Mouse (Mus musculus) CH12.LX (cell line): ENCODE data around the gene Mospd3. TPM values are rescaled to one million over a fixed set of nuclear protein-coding genes. Genes with fewer than 3 reads are reported as not detected.

ENCODE experiments used
- DNase-seq: peaks from one replicate; pipeline ENCODE4 v3.0.0-alpha.2; 2013; ENCODE audit errors: extremely low read depth
- H3K27ac ChIP-seq: 2 replicates; pipeline ENCODE4 v1.5.1; 2012; ENCODE audit warnings: low read depth, mild to moderate bottlenecking, control low read depth, moderate library complexity; ENCODE audit not compliant: insufficient read depth
- H3K27me3 ChIP-seq: replicated peaks from 2 replicates; pipeline ENCODE3; 2012; ENCODE audit warnings: inconsistent platforms
- H3K36me3 ChIP-seq, 2 experiments: replicated peaks in 1 of 2; 2 replicates each; pipeline versions ENCODE3 to v1.6.1; 2012; ENCODE audit warnings: inconsistent platforms in 1 of 2, low read length in 1 of 2, mild to moderate bottlenecking in 1 of 2, mixed read lengths in 1 of 2, moderate library complexity in 1 of 2; ENCODE audit not compliant: control insufficient read depth in 1 of 2, insufficient read depth in 1 of 2
- H3K4me1 ChIP-seq, 2 experiments: 2 replicates each; pipeline ENCODE4 v1.6.1; 2012; ENCODE audit warnings: inconsistent platforms in 1 of 2, moderate library complexity in 1 of 2; ENCODE audit not compliant: insufficient read depth in 2 of 2, control insufficient read depth in 1 of 2
- H3K4me2 ChIP-seq: 2 replicates; pipeline ENCODE4 v1.6.1; 2012; ENCODE audit warnings: low read depth, mild to moderate bottlenecking, control low read depth; ENCODE audit not compliant: poor library complexity, insufficient read depth, severe bottlenecking
- H3K4me3 ChIP-seq, 3 experiments: fragments of 150-350 bp in 1 of 3; sonication (generic) in 1 of 3; replicated peaks in 1 of 3; 2 replicates each; pipeline versions ENCODE3 to v1.5.1; 2011 to 2012; ENCODE audit warnings: low read depth in 2 of 3, low read length in 2 of 3, mild to moderate bottlenecking in 2 of 3, moderate library complexity in 2 of 3, control low read depth in 1 of 3, improper control_type of control experiment in 1 of 3, inconsistent platforms in 1 of 3, mixed read lengths in 1 of 3; ENCODE audit not compliant: poor library complexity in 1 of 3
- H3K79me2 ChIP-seq: replicated peaks from 2 replicates; pipeline ENCODE4 v1.6.1; 2012; ENCODE audit warnings: mild to moderate bottlenecking, moderate library complexity; ENCODE audit not compliant: control insufficient read depth, poor library complexity, insufficient read depth, severe bottlenecking; ENCODE audit errors: extremely low read depth
- H3K9ac ChIP-seq: 2 replicates; pipeline ENCODE4 v1.6.1; 2012; ENCODE audit warnings: low read depth, mild to moderate bottlenecking, control low read depth, moderate library complexity; ENCODE audit not compliant: insufficient read depth
- H3K9me3 ChIP-seq: replicated peaks from 2 replicates; pipeline ENCODE3; 2012; ENCODE audit warnings: low read length, inconsistent platforms, mixed read lengths
- E2F4 ChIP-seq: IDR thresholded peaks from 2 replicates; pipeline ENCODE4 v1.6.1; 2011; ENCODE audit warnings: low read depth, low read length, improper control_type of control experiment; ENCODE audit not compliant: insufficient replicate concordance
- EP300 ChIP-seq: IDR thresholded peaks from 2 replicates; pipeline ENCODE4 v1.6.1; 2011; ENCODE audit warnings: low read length, improper control_type of control experiment
- HCFC1 ChIP-seq: IDR thresholded peaks from 2 replicates; pipeline ENCODE4 v1.6.1; 2012; ENCODE audit warnings: low read depth, mild to moderate bottlenecking, inconsistent platforms, low read length, improper control_type of control experiment
- IRF4 ChIP-seq: IDR thresholded peaks from 2 replicates; pipeline ENCODE4 v1.6.1; 2014; ENCODE audit warnings: low read depth, mild to moderate bottlenecking, inconsistent platforms, low read length, improper control_type of control experiment
- JUN ChIP-seq: IDR thresholded peaks from 2 replicates; pipeline ENCODE4 v1.6.1; 2011; ENCODE audit warnings: low read depth, mild to moderate bottlenecking, low read length, improper control_type of control experiment, moderate library complexity; ENCODE audit not compliant: insufficient read depth
- JUND ChIP-seq: conservative IDR thresholded peaks from 2 replicates; pipeline ENCODE4 v1.6.1; 2011; ENCODE audit warnings: low read depth, low read length, improper control_type of control experiment
- KAT2A ChIP-seq: IDR thresholded peaks from 2 replicates; pipeline ENCODE4 v1.6.1; 2012; ENCODE audit warnings: low read length, improper control_type of control experiment, inconsistent platforms; ENCODE audit not compliant: insufficient replicate concordance
- MXI1 ChIP-seq: IDR thresholded peaks from 2 replicates; pipeline ENCODE4 v1.6.1; 2011; ENCODE audit warnings: mild to moderate bottlenecking, low read depth, low read length, improper control_type of control experiment
- PAX5 ChIP-seq: IDR thresholded peaks from 2 replicates; pipeline ENCODE4 v1.6.1; 2012; ENCODE audit warnings: low read length, inconsistent platforms, mixed read lengths
- POLR2A ChIP-seq: IDR thresholded peaks from 2 replicates; pipeline ENCODE4 v1.6.1; 2011; ENCODE audit warnings: low read depth, mild to moderate bottlenecking, improper control_type of control experiment, low read length
- RAD21 ChIP-seq: IDR thresholded peaks from 2 replicates; pipeline ENCODE4 v1.6.1; 2011; ENCODE audit warnings: low read depth, mild to moderate bottlenecking, low read length, improper control_type of control experiment, moderate library complexity
- RCOR1 ChIP-seq: conservative IDR thresholded peaks from 2 replicates; pipeline ENCODE4 v1.6.1; 2012; ENCODE audit warnings: low read depth, mild to moderate bottlenecking, inconsistent platforms, low read length, improper control_type of control experiment
- SMC3 ChIP-seq: IDR thresholded peaks from 2 replicates; pipeline ENCODE4 v1.6.1; 2011; ENCODE audit warnings: low read depth, low read length, improper control_type of control experiment
- TCF12 ChIP-seq: IDR thresholded peaks from 2 replicates; pipeline ENCODE4 v1.6.1; 2014; ENCODE audit warnings: low read depth, mild to moderate bottlenecking, inconsistent platforms, low read length, improper control_type of control experiment
- ZC3H11A ChIP-seq: IDR thresholded peaks from 2 replicates; pipeline ENCODE4 v1.6.1; 2012; ENCODE audit warnings: low read depth, mild to moderate bottlenecking, inconsistent platforms, low read length, improper control_type of control experiment
- ZKSCAN1 ChIP-seq: IDR thresholded peaks from 2 replicates; pipeline ENCODE4 v1.6.1; 2012; ENCODE audit warnings: low read depth, inconsistent platforms, low read length, improper control_type of control experiment, borderline replicate concordance
- ZMIZ1 ChIP-seq: IDR thresholded peaks from 2 replicates; pipeline ENCODE4 v1.6.1; 2012; ENCODE audit warnings: low read depth, mild to moderate bottlenecking, inconsistent platforms, low read length, improper control_type of control experiment
- dilution Hi-C: fragments of 300-500 bp; cut with MboI; formaldehyde crosslinking; loops from 2 replicates; pipeline ENCODE4 v1.14.3; 2020; ENCODE audit warnings: low sequenced_read_pairs; ENCODE audit not compliant: extremely low pct_unique_long_range_greater_than_20kb, extremely low pct_ligation_motif_present
- in situ Hi-C: fragments of 300-500 bp; cut with MboI; formaldehyde crosslinking; loops from 3 replicates; pipeline ENCODE4 v1.14.3; 2019; ENCODE audit warnings: low sequenced_read_pairs, low pct_ligation_motif_present, low pct_unique_long_range_greater_than_20kb, mixed read lengths
- polyA plus RNA-seq: library from polyadenylated mRNA; unstranded; fragments of >175 nt; gene quantifications from 2 replicates; pipeline ENCODE4 v1.2.1, GENCODE M21; 2012; ENCODE audit warnings: low read depth; ENCODE audit not compliant: insufficient read length
- total RNA-seq, 2 experiments: library from RNA; depleted of rRNA; stranded (reverse); fragments of 300-350 nt in 1 of 2; fragments of >200 nt in 1 of 2; gene quantifications; 2 replicates each; pipeline ENCODE4 v1.2.3; 2012 to 2014

Gene Mospd3
- total and polyA plus RNA-seq, 3 experiments: 1.5 to 23.7 (median 4.2) TPM

DNA sequence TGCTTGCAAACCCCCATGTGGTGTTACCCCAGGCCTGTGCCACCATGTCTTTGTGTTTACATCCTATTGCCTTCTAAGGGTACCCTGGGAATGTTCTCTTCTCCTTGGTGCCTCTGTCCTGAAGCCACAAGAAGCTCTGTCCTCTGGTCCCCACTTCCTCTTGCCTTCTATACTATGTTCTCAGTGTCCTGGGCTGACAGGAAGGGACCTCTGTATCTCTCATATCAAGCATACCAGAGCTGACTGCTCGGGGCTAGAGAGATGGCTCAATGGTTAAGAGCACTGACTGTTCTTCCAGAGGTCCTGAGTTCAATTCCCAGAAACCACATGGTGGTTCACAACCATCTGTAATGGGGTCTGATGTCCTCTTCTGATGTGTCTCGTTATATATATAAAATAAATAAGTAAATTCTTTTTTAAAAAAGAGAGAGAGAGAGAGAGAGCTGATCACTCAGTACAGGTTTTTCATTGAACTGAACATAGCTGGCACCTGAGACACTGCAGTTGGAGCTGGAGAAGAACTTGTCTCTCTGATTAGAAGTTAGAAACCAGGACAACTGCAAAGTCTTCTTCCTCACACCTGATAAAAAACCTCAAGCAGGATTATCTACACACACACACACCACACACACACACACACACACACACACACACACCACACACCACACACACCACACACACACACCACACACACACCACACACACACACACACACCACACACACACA is 2.6 kb downstream of the Mospd3 start:
- Histone ChIP-seq H3K27me3 (no peaks in the 10 kb centered on the region), H3K4me1 (peaks cover 13 to 24% of the 10 kb centered on the region in 2 experiments), H3K9me3 (no peaks in the 10 kb centered on the region), H3K36me3 (peaks cover 12 to 22% of the 10 kb centered on the region in 2 experiments), H3K9ac (no peak overlapping the region), H3K79me2 (peaks cover 3% of the 10 kb centered on the region; the same call in 1 of the 2 replicates), H3K27ac (no peak overlapping the region), H3K4me3 (no peak overlapping the region), H3K4me2 (no peak overlapping the region)
- no peak for DNase-seq
- dilution Hi-C loops: no loop called here
- no peak for TF ChIP-seq RCOR1
- TF ChIP-seq JUND: no peak
- no peak for TF ChIP-seq RAD21
- no peak for TF ChIP-seq IRF4
- no peak for TF ChIP-seq MXI1
- TF ChIP-seq SMC3: no peak
- TF ChIP-seq ZMIZ1: no peak
- TF ChIP-seq ZC3H11A: no peak
- TF ChIP-seq PAX5: no peak
- no peak for TF ChIP-seq HCFC1
- in situ Hi-C loops: no loop called here

DNA sequence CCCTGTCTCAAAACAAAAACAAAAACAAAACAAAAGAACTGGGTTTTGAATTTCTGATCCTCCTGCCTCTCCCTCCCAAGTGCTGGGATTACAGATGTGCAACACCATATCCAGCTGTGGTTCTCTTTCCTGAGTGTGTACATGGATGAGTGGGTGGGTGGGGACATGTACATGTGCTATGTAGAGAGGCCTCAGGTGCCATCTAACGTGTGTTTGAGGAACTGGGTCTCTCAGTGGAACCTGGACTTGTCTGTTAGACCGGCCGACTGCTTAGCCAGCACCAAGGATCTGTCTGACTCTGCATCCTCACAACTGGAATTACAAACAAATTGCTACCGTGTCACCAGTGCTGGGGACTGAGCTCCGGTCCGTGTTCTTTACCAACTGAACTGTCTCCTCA is 3.2 kb downstream of the Mospd3 start:
- Histone ChIP-seq H3K4me2 (no peak overlapping the region), H3K27ac (no peak overlapping the region), H3K4me1 (peaks cover 12 to 19% of the 10 kb centered on the region in 2 experiments), H3K79me2 (peaks cover 2% of the 10 kb centered on the region; the same call in 1 of the 2 replicates), H3K9ac (no peak overlapping the region), H3K4me3 (no peak overlapping the region), H3K9me3 (no peaks in the 10 kb centered on the region), H3K27me3 (no peaks in the 10 kb centered on the region), H3K36me3 (peaks cover 12 to 22% of the 10 kb centered on the region in 2 experiments)
- TF ChIP-seq POLR2A (no peak), E2F4 (no peak), JUN (no peak), TCF12 (no peak), ZC3H11A (no peak), RAD21 (no peak), KAT2A (no peak), ZKSCAN1 (no peak), EP300 (no peak)
- dilution Hi-C loops (no loop called here), in situ Hi-C loops (no loop called here)
- DNase-seq: no peak
